Mouse (Mus musculus) retina, embryonic 14.5 days (tissue): ENCODE results near the gene Arv1.

Source experiments
- DNase-seq: peaks from one replicate; pipeline ENCODE4 v3.0.0-alpha.2; 2015; ENCODE audit warnings: low spot score

Arv1 gene

GRCm38 (mm10) chr8:124724301-124724700 is 2.4 kb downstream of the Arv1 start:
- no peak for DNase-seq

DNA sequence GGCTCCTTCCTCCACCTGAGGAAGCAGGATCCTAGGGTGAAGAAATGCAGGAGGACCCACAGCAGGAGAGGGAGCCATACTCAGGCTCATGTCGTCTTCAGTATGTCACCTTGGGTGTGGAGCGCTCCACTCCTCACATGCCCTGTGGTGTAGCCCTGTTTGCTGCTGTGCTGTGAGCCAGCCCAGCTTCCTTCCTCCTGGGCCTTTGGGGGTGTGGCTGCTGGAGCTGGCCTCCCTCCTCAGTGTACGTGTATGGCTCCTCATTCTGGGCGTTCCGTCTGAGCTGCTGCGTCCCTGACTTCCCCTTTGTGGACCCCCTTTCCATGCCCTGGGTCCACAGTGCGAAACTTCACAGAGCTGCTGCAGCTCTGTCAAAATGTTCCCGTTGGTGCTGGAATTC is 10.9 kb downstream of the Arv1 start:
- no peak for DNase-seq

DNA sequence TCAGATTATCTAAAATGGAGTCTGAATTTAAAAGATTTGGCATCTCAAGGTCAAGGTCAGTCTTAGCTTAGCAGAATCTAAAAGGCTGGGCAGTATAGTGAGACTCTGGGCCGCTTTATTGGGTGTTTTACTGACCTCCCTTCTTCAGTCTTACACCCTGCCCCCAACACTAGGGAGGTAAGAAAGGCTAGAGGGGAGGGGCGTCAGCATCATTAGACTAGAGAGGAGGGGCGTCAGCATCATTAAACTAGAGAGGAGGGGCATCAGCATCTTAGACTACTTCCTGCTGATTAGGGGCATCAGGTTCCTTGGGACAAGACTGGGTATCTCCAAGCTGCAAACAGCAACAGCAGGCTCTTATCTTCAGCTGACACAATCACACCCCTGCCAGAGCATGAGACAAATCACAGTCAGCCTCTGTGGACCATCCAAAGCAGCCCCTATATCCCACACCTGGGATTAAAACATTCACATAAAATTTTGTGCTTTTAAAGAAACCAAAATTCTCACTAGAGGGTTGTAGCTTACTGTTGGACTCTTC is 13.5 kb downstream of the Arv1 start:
- DNase-seq = no peak

DNA sequence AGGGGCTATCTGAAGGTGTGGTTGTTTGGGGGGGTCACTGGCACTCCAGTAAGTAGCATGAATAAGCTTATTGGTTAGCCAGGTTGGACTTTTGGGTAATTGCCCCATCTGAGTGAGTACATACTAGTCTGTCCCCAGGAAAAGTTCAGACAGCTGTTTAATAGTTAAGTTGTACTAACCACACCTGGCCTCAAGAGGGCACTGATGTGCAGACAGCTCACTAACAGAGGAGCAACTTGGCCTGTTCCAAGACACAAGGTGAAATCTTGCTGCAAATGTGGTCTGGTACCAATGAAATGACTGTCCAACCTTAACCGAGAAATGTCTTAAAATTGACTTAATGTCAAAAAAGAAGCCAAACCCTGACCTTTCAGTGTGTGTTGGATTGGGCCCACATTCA is 17.3 kb downstream of the Arv1 start:
- DNase-seq = peak; percentile 33

DNA sequence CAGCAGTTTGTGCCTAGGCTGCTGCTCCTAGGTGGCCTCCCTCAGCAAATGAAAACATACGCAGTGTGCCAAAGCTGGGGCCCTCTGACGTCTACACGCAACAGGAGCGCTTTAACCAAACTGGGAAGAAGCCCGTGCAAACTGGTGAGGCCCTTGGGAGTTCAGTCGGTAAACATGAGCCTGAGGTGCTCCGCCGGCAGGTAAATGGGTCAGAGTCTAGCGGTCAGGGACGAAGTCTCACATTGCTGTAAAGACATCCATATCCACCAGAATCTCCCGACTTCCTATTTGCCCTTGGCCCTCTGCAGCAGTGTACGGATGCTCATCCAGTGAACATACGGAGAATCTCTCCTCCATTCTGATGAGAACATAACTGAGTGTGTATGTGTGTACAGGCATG is 24.7 kb downstream of the Arv1 start:
- no peak for DNase-seq

DNA sequence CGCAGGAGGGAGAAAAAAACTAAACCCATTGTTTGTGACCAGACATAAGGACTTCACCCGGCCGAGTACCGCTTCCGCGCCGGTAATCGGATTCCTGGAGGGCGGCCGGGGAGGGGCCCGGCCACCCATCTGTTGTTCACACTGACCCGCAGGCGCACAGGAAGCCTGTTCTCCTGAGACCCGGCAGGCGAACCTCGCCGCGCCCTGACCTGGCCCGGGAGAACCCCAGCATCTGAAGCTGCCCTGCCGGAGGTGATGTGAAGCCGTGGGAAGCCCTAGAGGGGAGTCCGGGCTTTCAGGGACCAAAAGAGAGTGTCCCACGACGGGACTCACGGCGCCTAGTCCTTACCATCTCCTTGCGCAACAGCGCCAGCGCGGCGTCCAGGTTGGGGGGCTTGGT is 29.3 kb downstream of the Arv1 start:
- peak; percentile 56 for DNase-seq

DNA sequence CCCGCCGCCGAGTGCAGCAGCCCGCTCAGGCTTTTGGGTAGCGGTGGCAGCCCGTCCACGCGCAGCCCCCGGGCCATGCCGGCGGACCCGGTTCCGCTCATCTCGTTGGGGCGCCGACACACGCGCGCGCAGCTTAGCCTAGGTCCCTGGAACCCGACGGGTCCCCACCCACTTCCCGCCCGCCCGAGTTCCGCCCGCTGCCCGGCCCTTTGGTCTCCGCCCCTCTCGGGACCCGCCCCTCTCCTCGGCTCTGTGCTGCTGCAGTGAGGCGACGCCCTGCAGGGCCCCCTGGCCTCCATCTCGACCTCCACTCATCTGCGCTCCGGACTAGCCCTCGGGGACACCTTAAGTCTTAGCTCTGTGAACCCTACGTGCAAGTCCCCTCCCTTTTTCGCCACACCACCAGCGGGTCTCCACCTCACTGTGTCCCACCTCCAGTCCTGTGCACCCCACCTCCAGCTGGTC is 29.8 kb downstream of the Arv1 start, which contains the start of gene Fam89a:
Fam89a (minus strand) TSS at position 124 of the 465 bp plus-strand sequence.
- peak; percentile 65 for DNase-seq

DNA sequence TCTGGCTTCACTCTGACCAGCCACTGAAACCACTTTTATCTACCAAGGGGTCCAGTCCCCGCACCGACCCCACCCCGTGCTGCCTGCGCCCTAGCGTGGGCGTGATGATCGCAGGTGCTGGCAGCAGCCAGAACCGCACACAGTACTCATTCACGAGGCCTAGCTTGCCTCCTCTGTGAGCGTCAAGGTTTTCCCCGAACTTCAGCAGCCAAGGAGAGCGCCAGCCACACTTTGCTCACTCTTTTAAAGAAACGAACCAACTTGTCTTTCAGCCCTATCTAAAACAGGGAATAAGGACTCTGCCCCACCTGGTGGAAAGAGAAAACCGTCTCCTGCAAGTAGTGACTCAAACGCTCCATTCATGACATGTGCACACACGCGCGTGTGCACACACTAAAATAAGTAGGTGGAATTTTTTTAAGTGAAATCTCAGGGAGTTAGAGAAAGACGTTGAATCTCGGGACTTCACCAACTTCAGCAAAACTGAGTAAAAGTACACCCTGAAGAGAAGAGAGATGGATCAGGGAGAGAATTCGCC is 30.5 kb downstream of the Arv1 start:
- no peak for DNase-seq

DNA sequence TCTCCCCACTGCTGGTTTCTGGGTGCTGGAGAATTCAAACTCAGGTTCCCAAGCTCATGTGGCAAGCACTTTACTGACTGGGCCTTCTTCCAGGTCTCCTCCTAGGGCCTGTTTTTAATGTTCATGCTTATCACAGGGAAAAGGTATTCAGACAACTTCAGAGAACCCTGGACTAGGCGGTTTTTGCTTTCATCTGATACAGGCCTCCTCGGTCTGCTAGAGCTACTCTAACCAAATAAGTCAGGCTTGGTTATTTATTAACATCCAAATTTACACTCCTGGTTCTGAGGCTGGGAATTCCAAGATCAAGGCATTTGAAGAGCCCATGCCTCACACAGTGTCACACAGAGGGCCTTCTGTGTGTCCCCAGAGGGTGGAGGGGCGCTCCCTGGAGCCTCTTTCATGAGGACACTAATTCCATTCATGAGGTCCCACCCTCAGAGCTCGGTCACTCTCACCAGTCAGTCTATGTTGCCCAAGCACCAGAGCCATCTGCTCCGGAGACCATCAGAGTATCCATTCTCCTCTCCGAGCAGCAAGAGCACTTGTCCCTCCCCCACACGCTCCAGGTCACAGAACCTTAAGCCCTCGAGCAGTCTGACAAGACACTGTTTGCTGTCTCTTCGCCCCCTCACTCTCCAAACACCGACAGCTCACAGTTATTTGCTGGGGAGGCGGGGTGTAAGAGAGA is 32.3 kb downstream of the Arv1 start:
- peak; percentile 26 for DNase-seq

DNA sequence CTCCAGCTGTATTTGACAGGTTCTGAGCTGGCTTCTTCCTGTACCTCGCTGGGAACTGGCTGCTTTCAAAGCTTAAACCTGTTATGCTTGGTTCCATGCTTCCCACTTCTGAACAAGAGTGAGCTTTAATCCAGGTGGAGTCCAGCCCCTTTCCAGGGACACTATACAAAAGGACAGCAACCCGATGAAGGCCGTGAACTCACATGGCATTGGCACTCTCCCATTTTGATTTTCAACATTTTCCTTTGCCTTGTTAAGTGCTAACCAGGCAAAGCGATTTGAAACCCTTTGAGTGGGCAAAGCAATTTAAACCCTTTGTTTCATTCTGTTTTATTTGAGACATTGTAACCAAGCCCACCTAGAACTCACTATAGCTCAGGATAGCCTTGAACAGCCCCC is 32.9 kb downstream of the Arv1 start:
- DNase-seq = no peak

- no peak for DNase-seq
These were observed 33.5 kb downstream of the Arv1 start for GRCm38 (mm10) chr8:124755481-124755880.

DNA sequence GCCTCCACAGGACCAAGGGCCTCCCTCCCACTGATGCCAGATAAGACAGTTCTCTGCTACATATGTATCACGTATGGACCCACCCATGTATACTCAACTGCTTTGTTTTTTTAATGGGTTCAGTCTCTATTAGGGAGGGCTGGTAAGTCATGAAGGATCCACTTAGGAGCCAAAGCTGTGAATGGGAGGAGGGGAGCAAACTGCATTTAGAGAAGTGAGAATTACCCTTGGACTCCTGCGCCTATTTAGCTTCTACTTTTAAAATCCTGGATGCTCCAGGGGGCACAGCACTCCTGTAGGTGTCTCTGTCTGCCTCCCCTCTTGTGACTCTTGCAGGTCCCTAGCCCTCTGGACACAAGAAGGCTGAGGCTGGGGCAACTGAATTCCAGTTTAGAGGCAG is 34.2 kb downstream of the Arv1 start:
- no peak for DNase-seq

- DNase-seq = no peak
These were observed 34.7 kb downstream of the Arv1 start for GRCm38 (mm10) chr8:124756601-124757000.

GRCm38 (mm10) chr8:124758544-124758943 is 36.6 kb downstream of the Arv1 start:
- DNase-seq = peak; percentile 32

DNA sequence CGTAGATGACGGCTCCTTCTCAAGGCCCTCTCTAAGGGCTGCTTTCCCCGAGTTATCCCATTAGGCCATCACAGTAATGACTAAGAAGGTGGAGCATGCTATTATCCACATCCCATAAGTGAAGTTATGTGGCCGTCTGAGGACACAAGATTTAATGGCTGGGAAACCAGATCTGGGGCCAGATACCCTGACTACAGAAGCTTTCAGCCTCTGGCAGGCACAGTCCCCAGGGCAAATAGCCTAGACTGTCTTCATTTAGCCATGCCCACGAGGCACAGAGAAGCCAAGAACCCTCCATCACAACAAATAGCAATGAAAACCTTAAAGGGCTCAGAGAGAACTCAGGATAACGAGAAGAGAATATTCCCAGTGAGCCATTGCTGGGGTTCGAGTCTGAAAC is 41.1 kb downstream of the Arv1 start:
- DNase-seq = no peak

DNA sequence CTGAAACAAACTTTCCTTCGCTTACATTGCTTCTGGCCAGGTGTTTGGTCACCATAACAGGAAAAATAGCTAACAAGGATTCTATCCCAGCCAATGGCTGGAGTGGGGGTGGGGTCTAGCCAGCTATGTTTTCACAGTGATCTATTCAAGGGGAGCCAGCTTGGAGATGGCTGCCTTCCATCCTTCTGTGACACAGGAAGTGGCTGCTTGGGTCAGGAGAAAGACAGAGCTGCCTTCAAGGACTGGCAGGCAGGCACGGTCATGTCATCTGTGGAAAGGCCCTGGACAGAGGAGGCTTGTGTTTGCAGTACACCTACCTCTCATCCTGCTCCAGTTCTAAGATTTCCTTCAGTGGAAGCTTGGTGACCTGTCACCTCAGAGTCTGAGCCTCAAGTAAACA is 50.5 kb downstream of the Arv1 start:
- no peak for DNase-seq

DNA sequence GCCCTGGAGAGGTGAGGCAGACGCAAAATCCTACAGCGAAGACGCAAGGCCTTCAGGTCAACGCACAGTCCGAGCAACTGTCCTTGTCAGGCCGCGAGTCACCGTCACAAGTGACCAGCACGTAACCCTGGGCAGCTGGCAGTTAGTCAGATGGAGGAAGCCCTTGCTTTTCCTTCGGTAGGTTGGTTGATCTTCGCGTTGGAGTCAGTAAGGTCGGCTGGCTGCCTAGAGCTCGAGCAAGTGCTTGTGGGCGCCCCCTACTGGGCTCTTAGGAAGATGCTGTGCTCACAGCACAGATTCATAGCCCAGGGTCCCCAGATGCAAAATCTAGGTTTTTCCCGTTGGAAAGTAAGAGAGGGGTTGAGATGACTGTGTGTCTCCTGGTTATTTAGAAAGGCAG is 53.8 kb downstream of the Arv1 start:
- DNase-seq = peak; percentile 91

DNA sequence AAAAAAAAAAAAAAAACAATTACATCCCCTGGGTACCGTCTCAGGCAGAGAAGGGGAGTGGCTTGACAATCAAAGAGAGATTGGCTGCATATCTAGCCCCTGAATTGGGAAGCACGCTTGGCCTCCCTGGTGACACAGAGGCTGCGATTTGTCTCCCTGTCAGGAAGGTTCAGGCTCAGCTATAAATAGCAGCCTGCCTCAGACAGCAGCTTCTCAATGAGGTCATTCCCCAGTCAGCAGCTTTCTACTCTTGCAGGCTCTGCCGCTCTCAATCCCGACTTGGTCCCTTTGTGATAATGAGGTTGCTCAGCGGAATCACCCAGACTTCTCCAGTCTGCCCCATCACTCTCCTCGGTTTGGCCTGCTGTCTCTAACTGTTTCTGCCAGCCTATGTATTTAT is 58.3 kb downstream of the Arv1 start:
- peak; percentile 81 for DNase-seq

- no peak for DNase-seq
These were observed 60.5 kb downstream of the Arv1 start for GRCm38 (mm10) chr8:124782431-124782830.

DNA sequence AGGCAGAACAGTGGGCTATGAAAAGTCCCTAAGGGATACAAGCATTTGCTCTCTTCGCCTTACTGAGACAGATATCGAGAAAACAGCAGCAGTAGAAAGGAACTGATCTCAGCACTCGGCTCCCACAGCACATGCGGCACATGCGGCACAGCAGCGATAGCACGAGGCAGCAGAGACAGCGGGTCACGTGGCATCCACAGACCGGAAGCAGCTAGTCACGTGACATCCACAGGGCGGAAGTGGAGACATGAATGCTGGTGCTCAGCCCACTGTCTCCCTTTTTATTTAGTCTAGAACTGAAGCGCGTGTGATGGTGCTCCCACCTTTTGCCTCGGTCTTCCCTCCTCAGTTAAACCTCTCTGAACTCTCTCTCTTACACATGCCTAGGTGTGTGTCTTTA is 61.3 kb downstream of the Arv1 start:
- DNase-seq = no peak
